Mouse (Mus musculus) cerebellum, adult 11-12 months (tissue): ENCODE results near the gene Ino80e.
A peak's percentile ranks its signal among the peaks of the same experiment; 100 is the strongest.

ENCODE experiments used
- DNase-seq: peaks from one replicate; pipeline ENCODE4 v3.0.0; 2022

The Ino80e gene

DNA sequence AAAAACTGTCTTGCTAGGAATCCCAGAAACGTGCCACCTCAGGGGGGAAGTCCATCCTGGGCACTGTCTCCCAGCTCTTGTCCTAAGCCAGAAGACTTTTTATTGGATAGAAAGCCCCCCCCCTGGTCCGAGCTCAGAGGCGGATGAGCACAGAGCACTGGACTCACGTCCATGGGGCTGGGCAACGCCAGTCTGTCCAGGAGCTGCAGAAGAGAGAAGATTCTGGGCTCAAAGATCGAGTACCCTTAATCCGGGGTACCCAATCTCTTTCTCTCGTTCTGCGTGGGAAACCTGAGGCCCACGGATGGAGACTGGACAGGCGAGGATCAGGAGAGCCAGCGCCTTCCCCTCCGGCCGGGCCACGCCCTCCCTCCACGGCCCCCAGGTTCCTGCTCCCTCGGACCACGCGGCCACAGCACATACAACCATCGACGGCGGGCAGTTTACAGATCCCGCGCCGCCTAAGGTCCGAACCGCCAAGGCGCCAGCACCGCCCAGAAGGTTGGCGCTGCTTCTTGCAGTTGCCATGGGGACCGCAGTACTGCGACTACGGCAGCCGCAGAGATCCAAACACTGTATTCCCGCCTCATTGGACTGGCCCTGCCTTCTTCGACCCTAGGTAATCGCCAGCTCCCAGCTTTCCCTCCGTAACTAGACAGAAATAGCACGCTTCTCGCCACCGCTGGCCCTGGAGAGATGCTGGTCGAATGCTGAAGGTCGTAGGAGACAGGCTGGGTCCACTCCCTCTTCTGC is 53.3 kb downstream of the Ino80e start:
- peak; percentile 89 for DNase-seq

DNA sequence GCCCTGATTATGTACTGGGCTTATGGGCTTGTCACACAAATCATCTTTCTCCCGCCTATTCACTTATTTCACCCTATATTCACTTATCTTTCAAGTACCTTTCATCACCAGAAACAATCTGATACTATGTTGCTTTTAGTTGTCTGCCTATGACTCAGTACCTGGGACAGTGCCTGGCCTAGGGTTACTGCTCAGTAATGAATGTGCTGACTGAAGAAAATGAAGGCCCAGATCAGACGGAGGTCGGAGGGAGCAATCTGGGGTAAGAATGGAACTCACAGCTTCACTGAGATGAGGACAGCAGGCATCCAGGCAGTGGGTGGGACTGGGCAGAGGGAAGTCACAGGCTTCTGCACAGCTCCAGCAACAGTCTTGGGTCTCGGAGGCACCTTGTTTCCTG is 54.8 kb downstream of the Ino80e start:
- DNase-seq: no peak

DNA sequence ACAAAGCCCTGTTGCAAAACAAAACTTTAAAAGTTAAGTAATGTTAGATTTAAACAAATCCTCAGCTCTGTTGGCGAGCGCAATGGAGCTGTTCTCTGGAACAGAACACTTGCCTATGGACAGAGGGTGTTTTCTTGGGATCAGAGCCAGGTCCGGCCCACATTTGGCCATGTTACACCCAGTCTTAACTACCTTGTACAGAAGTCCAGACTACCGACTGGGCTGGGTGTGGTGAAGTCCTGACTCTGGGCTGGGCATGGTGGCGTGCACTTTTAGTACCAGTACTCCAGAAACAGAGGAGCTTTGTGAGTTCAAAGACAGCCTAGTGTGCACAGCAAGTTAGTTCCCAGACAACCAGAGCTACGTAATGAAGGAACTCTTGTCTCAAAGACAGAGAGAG is 55.2 kb downstream of the Ino80e start:
- DNase-seq: no peak

DNA sequence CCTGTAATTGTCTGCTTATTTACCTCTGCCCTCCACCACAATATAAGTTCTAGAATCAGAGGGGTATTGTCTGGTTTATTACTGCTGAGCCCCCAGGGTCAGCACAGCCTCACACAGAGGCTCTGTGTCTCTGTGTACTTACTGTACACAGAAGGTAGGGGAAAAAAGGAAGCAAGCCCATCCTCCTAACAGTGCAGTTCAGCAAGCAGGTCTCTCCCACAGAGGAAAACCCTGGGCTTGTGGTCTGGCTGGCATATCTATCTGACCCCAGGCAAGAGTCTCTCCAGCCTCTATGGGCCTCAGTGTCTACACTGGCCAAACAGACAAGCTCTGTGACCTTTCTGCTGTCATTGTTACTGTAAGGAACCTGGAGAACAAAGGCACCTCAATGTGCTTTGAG is 58.4 kb downstream of the Ino80e start:
- no peak for DNase-seq

DNA sequence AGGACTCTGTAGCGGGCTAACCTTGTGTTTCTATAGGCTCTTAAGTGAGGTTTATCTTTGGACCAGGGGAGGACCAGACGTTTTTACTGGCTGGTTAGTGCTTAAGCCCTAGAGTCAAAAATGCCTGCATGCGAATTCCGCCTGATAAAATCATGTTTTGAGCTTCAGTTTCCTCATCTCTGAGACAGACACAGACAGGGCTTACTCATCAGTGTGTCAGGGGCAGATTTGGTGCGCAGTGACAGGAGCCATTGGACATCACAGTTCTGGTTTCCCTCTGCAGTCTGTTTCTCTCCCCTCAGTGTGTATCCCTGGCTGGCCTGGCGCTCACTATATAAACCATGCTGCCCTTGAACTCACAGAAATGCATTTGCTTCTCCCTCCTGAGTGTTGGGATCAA is 59.0 kb downstream of the Ino80e start:
- no peak for DNase-seq

DNA sequence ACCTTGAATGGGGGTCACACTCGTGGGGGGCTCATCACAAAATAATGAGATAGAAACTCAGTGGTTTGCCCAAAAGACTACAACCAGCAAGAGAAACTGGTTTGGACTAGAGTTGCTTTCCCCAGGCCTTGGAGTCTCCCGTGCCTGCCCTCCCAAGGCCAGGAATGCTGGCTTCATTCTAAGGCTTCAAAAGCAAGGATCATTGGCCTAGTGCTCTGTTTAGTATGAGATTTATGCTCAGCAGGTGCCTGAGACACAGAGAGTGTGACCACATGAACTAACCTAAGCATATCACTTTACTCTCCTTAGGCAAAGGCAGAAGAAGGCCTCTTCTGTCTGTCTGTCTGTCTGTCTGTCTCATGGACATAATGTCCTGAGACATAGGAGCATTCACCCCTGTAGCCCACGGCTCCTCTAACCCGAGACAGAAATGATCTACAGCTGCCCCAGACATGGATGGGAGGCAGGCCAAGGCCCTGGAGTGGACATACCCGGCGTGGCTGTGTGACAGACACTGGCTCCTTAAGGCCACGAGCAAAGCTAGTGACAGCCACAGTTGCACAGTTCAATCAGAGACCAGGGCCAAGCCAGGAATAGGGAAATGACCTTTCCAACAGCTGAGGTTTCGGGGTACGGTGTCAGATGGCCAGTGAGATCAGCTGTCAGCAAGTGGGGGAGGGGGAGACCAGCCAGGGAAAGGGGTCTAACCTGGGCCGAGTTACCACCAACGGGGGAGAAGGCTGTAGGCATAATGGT is 59.9 kb downstream of the Ino80e start:
- DNase-seq: no peak

DNA sequence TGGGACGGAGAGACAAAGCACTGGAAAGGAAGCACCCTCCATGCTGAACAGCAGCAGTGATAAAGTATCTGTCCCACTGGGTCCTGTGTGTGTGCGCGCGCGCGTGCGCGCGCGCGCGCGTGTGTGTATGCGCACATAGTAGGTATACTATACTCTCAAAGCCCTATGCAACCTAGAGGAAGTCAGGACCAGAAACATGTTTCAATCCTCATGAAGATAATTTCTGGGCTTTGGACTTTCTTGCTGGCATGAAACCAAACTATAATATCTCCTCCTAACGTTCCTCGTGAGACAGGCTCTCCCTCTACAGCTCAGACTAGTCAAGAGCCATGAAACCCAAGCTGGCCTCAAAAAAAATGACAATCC is 61.1 kb downstream of the Ino80e start:
- no peak for DNase-seq
